Mouse (Mus musculus): Measurements from ENCODE around the gene Tex12. TPM values are rescaled to one million over a fixed set of nuclear protein-coding genes. Genes with fewer than 3 reads are reported as not detected.

Tex12 gene
- polyA plus RNA-seq, 1 experiment = not detected

- Histone ChIP-seq H3K27ac (ENCODE audit: insufficient read depth, low read length) (no peak overlapping the region), H3K4me3 (replicated peaks; ENCODE audit: insufficient read depth, low read depth, low read length) (no peak overlapping the region), H3K4me1 (ENCODE audit: control insufficient read depth, insufficient read depth, low read length) (no peaks in the 10 kb centered on the region), H3K27me3 (ENCODE audit: control insufficient read depth, insufficient read depth, low read length) (no peaks in the 10 kb centered on the region)
- no peak for DNase-seq
- 88% methylated on average over 4 of the region's 4 CpGs for WGBS
- TF ChIP-seq CTCF (IDR thresholded peaks at IDR 0.05; ENCODE audit: borderline replicate concordance, insufficient read depth, low read depth, low read length) = no peak
- no peak for TF ChIP-seq POLR2A (IDR thresholded peaks at IDR 0.05; ENCODE audit: borderline replicate concordance, insufficient read depth, low read length)
Measured at GRCm38 (mm10) chr9:50537295-50537694, 23.8 kb downstream of the Tex12 start.

GRCm38 (mm10) chr9:50536603-50537135 lies 24.5 kb downstream of the Tex12 start:
- no peak for DNase-seq
- H3K4me3 ChIP-seq (replicated peaks; ENCODE audit: insufficient read depth, low read depth, low read length) = no peak overlapping the region

GRCm38 (mm10) chr9:50535930-50536329 lies 25.2 kb downstream of the Tex12 start:
- no peak overlapping the region for H3K4me3 ChIP-seq (replicated peaks; ENCODE audit: insufficient read depth, low read depth, low read length)
- WGBS = 50% methylated on average over 5 of the region's 5 CpGs
- H3K27ac ChIP-seq (ENCODE audit: insufficient read depth, low read length) = no peak overlapping the region
- peak in 1 of 2 experiments; percentile 22 for DNase-seq
- no peaks in the 10 kb centered on the region for H3K27me3 ChIP-seq (ENCODE audit: control insufficient read depth, insufficient read depth, low read length)
- TF ChIP-seq POLR2A (IDR thresholded peaks at IDR 0.05; ENCODE audit: borderline replicate concordance, insufficient read depth, low read length) (no peak), CTCF (IDR thresholded peaks at IDR 0.05; ENCODE audit: borderline replicate concordance, insufficient read depth, low read depth, low read length) (no peak)
- H3K4me1 ChIP-seq (ENCODE audit: control insufficient read depth, insufficient read depth, low read length) = no peaks in the 10 kb centered on the region

More at GRCm38 (mm10) chr9:50536603-50537135, 24.5 kb downstream of the Tex12 start:
- H3K27ac ChIP-seq (ENCODE audit: insufficient read depth, low read length) = no peak overlapping the region
- WGBS = 88% methylated on average over 7 of the region's 7 CpGs
- H3K27me3 ChIP-seq (ENCODE audit: control insufficient read depth, insufficient read depth, low read length) = no peaks in the 10 kb centered on the region
- no peak for TF ChIP-seq POLR2A (IDR thresholded peaks at IDR 0.05; ENCODE audit: borderline replicate concordance, insufficient read depth, low read length)
- no peak for TF ChIP-seq CTCF (IDR thresholded peaks at IDR 0.05; ENCODE audit: borderline replicate concordance, insufficient read depth, low read depth, low read length)
- H3K4me1 ChIP-seq (ENCODE audit: control insufficient read depth, insufficient read depth, low read length) = no peaks in the 10 kb centered on the region

GRCm38 (mm10) chr9:50533791-50534190 lies 27.3 kb downstream of the Tex12 start:
- TF ChIP-seq POLR2A (IDR thresholded peaks at IDR 0.05; ENCODE audit: borderline replicate concordance, insufficient read depth, low read length) = no peak
- TF ChIP-seq CTCF (IDR thresholded peaks at IDR 0.05; ENCODE audit: borderline replicate concordance, insufficient read depth, low read depth, low read length) = no peak
- no peak overlapping the region for H3K4me3 ChIP-seq (replicated peaks; ENCODE audit: insufficient read depth, low read depth, low read length)
- H3K27me3 ChIP-seq (ENCODE audit: control insufficient read depth, insufficient read depth, low read length) = no peaks in the 10 kb centered on the region
- H3K4me1 ChIP-seq (ENCODE audit: control insufficient read depth, insufficient read depth, low read length) = no peaks in the 10 kb centered on the region
- H3K27ac ChIP-seq (ENCODE audit: insufficient read depth, low read length) = no peak overlapping the region
- DNase-seq = no peak
- WGBS = 73% methylated on average over 3 of the region's 3 CpGs

GRCm38 (mm10) chr9:50533328-50533727 lies 27.8 kb downstream of the Tex12 start:
- TF ChIP-seq CTCF (IDR thresholded peaks at IDR 0.05; ENCODE audit: borderline replicate concordance, insufficient read depth, low read depth, low read length) = no peak
- TF ChIP-seq POLR2A (IDR thresholded peaks at IDR 0.05; ENCODE audit: borderline replicate concordance, insufficient read depth, low read length) = no peak
- 75% methylated on average over 11 of the region's 11 CpGs for WGBS
- no peak for DNase-seq
- no peaks in the 10 kb centered on the region for H3K4me1 ChIP-seq (ENCODE audit: control insufficient read depth, insufficient read depth, low read length)
- H3K27ac ChIP-seq (ENCODE audit: insufficient read depth, low read length) = no peak overlapping the region
- H3K4me3 ChIP-seq (replicated peaks; ENCODE audit: insufficient read depth, low read depth, low read length) = no peak overlapping the region
- no peaks in the 10 kb centered on the region for H3K27me3 ChIP-seq (ENCODE audit: control insufficient read depth, insufficient read depth, low read length)

GRCm38 (mm10) chr9:50530890-50531289 lies 30.2 kb downstream of the Tex12 start:
- WGBS = 17% methylated on average over 2 of the region's 2 CpGs
- no peaks in the 10 kb centered on the region for H3K4me1 ChIP-seq (ENCODE audit: control insufficient read depth, insufficient read depth, low read length)
- no peak for DNase-seq
- H3K27me3 ChIP-seq (ENCODE audit: control insufficient read depth, insufficient read depth, low read length) = no peaks in the 10 kb centered on the region
- H3K27ac ChIP-seq (ENCODE audit: insufficient read depth, low read length) = no peak overlapping the region
- no peak overlapping the region for H3K4me3 ChIP-seq (replicated peaks; ENCODE audit: insufficient read depth, low read depth, low read length)
- TF ChIP-seq CTCF (IDR thresholded peaks at IDR 0.05; ENCODE audit: borderline replicate concordance, insufficient read depth, low read depth, low read length) (0 out of 2 replicates have a peak, but pooled peaks have one; percentile 10), POLR2A (IDR thresholded peaks at IDR 0.05; ENCODE audit: borderline replicate concordance, insufficient read depth, low read length) (no peak)

- Histone ChIP-seq H3K27ac (ENCODE audit: insufficient read depth, low read length) (peak within 1 kb of the TSS; percentile 63; the same call in 1 of the 2 replicates), H3K4me3 (replicated peaks; ENCODE audit: insufficient read depth, low read depth, low read length) (peak within 1 kb of the TSS; percentile 92), H3K4me1 (ENCODE audit: control insufficient read depth, insufficient read depth, low read length) (no peaks in the 10 kb centered on the region), H3K27me3 (ENCODE audit: control insufficient read depth, insufficient read depth, low read length) (no peaks in the 10 kb centered on the region)
- TF ChIP-seq CTCF (IDR thresholded peaks at IDR 0.05; ENCODE audit: borderline replicate concordance, insufficient read depth, low read depth, low read length) (peak; percentile 89), POLR2A (IDR thresholded peaks at IDR 0.05; ENCODE audit: borderline replicate concordance, insufficient read depth, low read length) (peak; percentile 84)
- peak; percentile 97 for DNase-seq
- under 1% methylated on average over 54 of the region's 54 CpGs for WGBS
Measured at GRCm38 (mm10) chr9:50528293-50528892, 32.7 kb downstream of the Tex12 start, which contains the start of gene Pts. TSS of gene Pts (minus strand) at chr9:50528724.

GRCm38 (mm10) chr9:50527860-50528259 lies 33.3 kb downstream of the Tex12 start:
- H3K4me1 ChIP-seq (ENCODE audit: control insufficient read depth, insufficient read depth, low read length) = no peaks in the 10 kb centered on the region
- no peaks in the 10 kb centered on the region for H3K27me3 ChIP-seq (ENCODE audit: control insufficient read depth, insufficient read depth, low read length)
- TF ChIP-seq POLR2A (IDR thresholded peaks at IDR 0.05; ENCODE audit: borderline replicate concordance, insufficient read depth, low read length) = no peak
- TF ChIP-seq CTCF (IDR thresholded peaks at IDR 0.05; ENCODE audit: borderline replicate concordance, insufficient read depth, low read depth, low read length) = no peak
- no peak overlapping the region for H3K27ac ChIP-seq (ENCODE audit: insufficient read depth, low read length)
- no peak for DNase-seq
- WGBS = 38% methylated on average over 7 of the region's 7 CpGs
- peak overlapping the region; percentile 92 for H3K4me3 ChIP-seq (replicated peaks; ENCODE audit: insufficient read depth, low read depth, low read length)
